Mouse (Mus musculus) lung, adult 2 months (tissue): ENCODE data around the gene Cmc2. TPM values are rescaled to one million over a fixed set of nuclear protein-coding genes. Genes with fewer than 3 reads are reported as not detected.

Experiments
- DNase-seq: peaks from one replicate; pipeline ENCODE4 v3.0.0; 2022
- H3K4me1 ChIP-seq: fragments of 200-500 bp; 2 replicates; pipeline ENCODE4 v1.6.1; 2011; ENCODE audit warnings: low read length; ENCODE audit not compliant: control insufficient read depth, insufficient read depth
- H3K4me3 ChIP-seq: fragments of 200-500 bp; replicated peaks from 2 replicates; pipeline ENCODE3; 2011; ENCODE audit warnings: low read depth, mild to moderate bottlenecking, control low read depth, low read length; ENCODE audit errors: extremely low read depth
- CTCF ChIP-seq: fragments of 200-500 bp; IDR thresholded peaks from 2 replicates; pipeline ENCODE4 v1.5.1; 2011; ENCODE audit warnings: mild to moderate bottlenecking, low read length, control low read depth; ENCODE audit not compliant: insufficient read depth
- POLR2A ChIP-seq: fragments of 200-500 bp; IDR thresholded peaks from 2 replicates; pipeline ENCODE4 v1.6.1; 2011; ENCODE audit warnings: low read depth, mild to moderate bottlenecking, control low read depth, low read length, borderline replicate concordance; ENCODE audit errors: extremely low read depth
- WGBS: fragments of 180-500 bp; shearing (Covaris S2); methylation state at CpG from one replicate; pipeline ENCODE4 v1.1.7; 2018; 5-methylcytosine and 5-hydroxymethylcytosine counted together
- polyA plus RNA-seq: library from polyadenylated mRNA; depleted of rRNA; stranded (reverse); fragments of >200 nt; gene quantifications from 2 replicates; pipeline ENCODE4 v1.2.3, GENCODE M21; 2012

Cmc2 gene
- polyA plus RNA-seq, 1 experiment = 8.1 TPM

DNA sequence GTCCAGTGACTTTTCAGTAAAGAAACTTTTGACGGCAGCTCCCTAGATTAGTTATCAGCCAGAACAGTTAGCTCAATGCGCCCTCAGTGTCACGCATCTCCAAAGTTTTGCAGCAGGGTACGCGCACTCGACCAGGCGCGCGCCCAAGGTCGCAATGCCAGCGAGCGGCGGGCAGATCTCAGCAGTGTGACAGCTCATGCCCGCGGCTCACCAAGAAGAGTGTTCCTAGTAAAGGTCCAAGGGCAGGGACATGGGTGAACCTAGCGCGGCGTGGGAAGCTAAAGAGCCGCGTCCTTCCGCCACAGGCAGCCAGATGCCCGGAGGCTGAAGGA is 284 bp downstream of the Cmc2 start:
- WGBS = under 1% methylated on average over 22 of the region's 22 CpGs
- Histone ChIP-seq H3K4me1 (peaks cover 3% of the 10 kb centered on the region), H3K4me3 (peak overlapping the region; percentile 96)
- DNase-seq = no peak
- TF ChIP-seq POLR2A (no peak), CTCF (no peak)

DNA sequence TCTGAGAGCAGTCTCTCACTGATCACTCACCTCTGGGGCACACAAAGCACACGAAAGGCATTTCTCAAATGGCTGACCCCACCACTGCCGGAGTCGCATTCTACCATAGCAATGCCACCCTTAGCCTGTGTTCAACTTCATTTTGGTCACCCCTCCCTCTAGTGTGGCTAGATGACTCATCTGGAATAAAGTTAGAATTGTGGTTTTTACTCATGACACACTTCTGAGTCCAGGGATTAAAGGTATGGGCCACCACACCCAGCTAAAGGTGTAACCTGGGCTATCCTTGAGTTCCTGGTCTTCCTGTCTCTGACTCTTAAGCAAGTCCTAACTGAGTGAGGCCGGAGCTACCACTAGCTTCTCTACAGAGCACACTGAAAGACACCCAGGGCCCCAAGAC is 15.4 kb downstream of the Cmc2 start:
- no peaks in the 10 kb centered on the region for H3K4me1 ChIP-seq
- DNase-seq = no peak
- TF ChIP-seq CTCF (no peak), POLR2A (no peak)
- no peak overlapping the region for H3K4me3 ChIP-seq
- 91% methylated on average over 4 of the region's 4 CpGs for WGBS

DNA sequence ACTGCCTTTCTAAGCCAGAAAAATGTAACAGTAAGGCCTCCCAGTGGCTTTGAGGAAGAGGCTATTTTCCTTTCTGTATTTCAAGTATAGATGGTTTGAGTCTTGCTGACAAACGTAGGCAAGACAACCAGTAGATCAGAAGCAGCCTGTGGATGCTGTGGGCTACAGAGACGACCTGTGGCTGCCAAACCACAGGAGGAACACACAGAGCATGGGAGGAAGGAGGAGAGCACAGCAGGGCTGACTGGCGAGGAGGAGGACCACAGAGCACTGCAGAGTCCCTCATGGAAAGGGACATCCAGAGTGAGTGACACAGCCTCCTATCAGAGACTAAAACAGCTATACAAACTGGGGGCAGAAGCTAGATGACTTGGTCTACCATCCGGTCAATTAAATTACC is 16.0 kb downstream of the Cmc2 start:
- WGBS = 79% methylated on average over 4 of the region's 4 CpGs
- no peaks in the 10 kb centered on the region for H3K4me1 ChIP-seq
- DNase-seq = no peak
- no peak overlapping the region for H3K4me3 ChIP-seq
- no peak for TF ChIP-seq CTCF
- TF ChIP-seq POLR2A = no peak

GRCm38 (mm10) chr8:116904736-116905135 is 16.5 kb downstream of the Cmc2 start:
- DNase-seq = no peak
- Histone ChIP-seq H3K4me3 (no peak overlapping the region), H3K4me1 (no peaks in the 10 kb centered on the region)
- TF ChIP-seq CTCF (no peak), POLR2A (no peak)
- 90% methylated on average over 4 of the region's 4 CpGs for WGBS

GRCm38 (mm10) chr8:116895521-116895920 is 25.7 kb downstream of the Cmc2 start:
- no peaks in the 10 kb centered on the region for H3K4me1 ChIP-seq
- no peak overlapping the region for H3K4me3 ChIP-seq
- WGBS = 66% methylated on average over 6 of the region's 6 CpGs
- DNase-seq = no peak
- TF ChIP-seq POLR2A = no peak
- no peak for TF ChIP-seq CTCF

- Histone ChIP-seq H3K4me3 (no peak overlapping the region), H3K4me1 (no peaks in the 10 kb centered on the region)
- WGBS = 47% methylated on average over 11 of the region's 11 CpGs
- no peak for DNase-seq
- TF ChIP-seq CTCF (no peak), POLR2A (no peak)
These were observed 27.3 kb downstream of the Cmc2 start for GRCm38 (mm10) chr8:116893938-116894337.

GRCm38 (mm10) chr8:116892636-116893035 is 28.6 kb downstream of the Cmc2 start:
- H3K4me1 ChIP-seq = no peaks in the 10 kb centered on the region
- H3K4me3 ChIP-seq = no peak overlapping the region
- DNase-seq = no peak
- WGBS = 43% methylated on average over 9 of the region's 9 CpGs
- no peak for TF ChIP-seq CTCF
- TF ChIP-seq POLR2A = no peak

GRCm38 (mm10) chr8:116892130-116892529 is 29.1 kb downstream of the Cmc2 start:
- WGBS = 62% methylated on average over 3 of the region's 3 CpGs
- H3K4me1 ChIP-seq = no peaks in the 10 kb centered on the region
- TF ChIP-seq CTCF (no peak), POLR2A (no peak)

GRCm38 (mm10) chr8:116891446-116891845 is 29.8 kb downstream of the Cmc2 start:
- TF ChIP-seq CTCF (no peak), POLR2A (no peak)
- 62% methylated on average over 5 of the region's 5 CpGs for WGBS
- DNase-seq = no peak
- Histone ChIP-seq H3K4me1 (no peaks in the 10 kb centered on the region), H3K4me3 (no peak overlapping the region)

More at GRCm38 (mm10) chr8:116892130-116892529, 29.1 kb downstream of the Cmc2 start:
- DNase-seq = no peak
- no peak overlapping the region for H3K4me3 ChIP-seq

DNA sequence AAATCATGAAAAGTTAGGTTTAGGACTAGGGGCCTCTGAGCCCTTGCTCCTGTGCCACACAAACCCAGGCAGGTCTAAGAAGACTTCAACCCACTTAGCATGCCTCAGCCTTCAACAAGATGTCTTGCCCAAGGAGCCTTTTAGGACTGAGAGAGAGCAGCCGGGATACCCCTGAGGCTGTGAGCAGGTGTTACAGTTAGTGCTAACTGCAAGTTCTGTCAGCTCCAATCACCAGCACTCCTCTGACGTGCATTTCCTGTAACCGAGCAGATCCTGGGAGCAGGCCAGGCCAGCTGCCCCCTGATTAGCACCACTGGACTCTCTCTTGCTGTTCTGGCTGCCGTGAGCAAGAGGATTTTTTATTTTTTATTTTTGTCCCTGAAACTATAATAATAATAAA is 33.4 kb downstream of the Cmc2 start:
- Histone ChIP-seq H3K4me1 (no peaks in the 10 kb centered on the region), H3K4me3 (no peak overlapping the region)
- TF ChIP-seq POLR2A (no peak), CTCF (no peak)
- WGBS = 51% methylated on average over 4 of the region's 4 CpGs
- DNase-seq = no peak

GRCm38 (mm10) chr8:116881396-116881795 is 39.9 kb downstream of the Cmc2 start:
- DNase-seq = no peak
- Histone ChIP-seq H3K4me1 (no peaks in the 10 kb centered on the region), H3K4me3 (no peak overlapping the region)
- WGBS = 86% methylated on average over 8 of the region's 8 CpGs
- TF ChIP-seq POLR2A = no peak
- TF ChIP-seq CTCF = no peak
